Mouse (Mus musculus): ENCODE data around the gene Napb. TPM values are rescaled to one million over a fixed set of nuclear protein-coding genes. Genes with fewer than 3 reads are reported as not detected.

Gene Napb
- total RNA-seq, 2 experiments from 2014 or later = 343 to 352 TPM

- Histone ChIP-seq H3K27ac (peak overlapping the region; percentile 96), H3K4me3 (peak overlapping the region; percentile 72)
- peak in 1 of 2 experiments; percentile 30 for DNase-seq (ENCODE audit: extremely low spot score in 1 of 2, low spot score in 2 of 2)
- TF ChIP-seq CTCF (IDR thresholded peaks at IDR 0.05) = no peak
- intact Hi-C loops (cut with DNase I) = loop anchor here (2.0 kb wide), 1 partner anchor 51 kb away; the partner anchor contains the start of gene Gzf1
Measured at GRCm38 (mm10) chr2:148731614-148732326, 497 bp downstream of the Napb start.

DNA sequence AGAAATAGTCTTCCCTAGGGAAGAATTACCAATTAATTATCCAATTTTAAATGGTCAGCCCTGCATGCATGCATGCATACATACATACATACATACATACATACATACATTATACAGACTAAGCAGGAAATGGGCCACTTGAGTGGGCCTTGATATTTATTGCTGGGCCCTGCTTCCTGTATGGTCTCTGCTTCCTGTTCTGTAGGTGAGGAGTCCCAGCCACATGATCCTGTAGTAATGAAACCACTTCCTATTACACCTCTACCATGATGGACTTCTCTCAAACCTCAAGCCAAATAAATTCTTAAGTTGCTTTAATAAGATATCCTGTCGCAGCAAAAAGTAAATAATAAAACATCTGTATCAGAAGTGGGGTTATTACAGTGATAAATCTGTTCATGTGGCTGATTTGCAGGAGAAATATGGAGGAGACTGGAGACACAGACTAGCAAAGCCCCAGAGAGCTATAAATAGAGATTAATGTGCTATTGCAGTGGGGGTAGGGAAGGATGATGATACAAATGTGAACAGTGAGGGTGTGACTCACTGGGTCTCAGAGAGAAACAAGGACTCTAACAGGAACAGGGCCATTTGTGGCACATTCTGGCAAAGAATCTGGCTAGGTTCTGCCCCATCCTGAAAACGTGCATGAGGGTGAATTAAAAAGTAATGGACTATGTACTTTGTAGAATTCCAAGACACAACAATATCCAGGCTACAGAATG, 12.8 kb downstream of the Napb start:
- Histone ChIP-seq H3K4me3 (no peak overlapping the region), H3K27ac (no peak overlapping the region)
- intact Hi-C loops (cut with DNase I) = no loop called here
- no peak for TF ChIP-seq CTCF (IDR thresholded peaks at IDR 0.05)
- DNase-seq (ENCODE audit: extremely low spot score in 1 of 2, low spot score in 2 of 2) = no peak

DNA sequence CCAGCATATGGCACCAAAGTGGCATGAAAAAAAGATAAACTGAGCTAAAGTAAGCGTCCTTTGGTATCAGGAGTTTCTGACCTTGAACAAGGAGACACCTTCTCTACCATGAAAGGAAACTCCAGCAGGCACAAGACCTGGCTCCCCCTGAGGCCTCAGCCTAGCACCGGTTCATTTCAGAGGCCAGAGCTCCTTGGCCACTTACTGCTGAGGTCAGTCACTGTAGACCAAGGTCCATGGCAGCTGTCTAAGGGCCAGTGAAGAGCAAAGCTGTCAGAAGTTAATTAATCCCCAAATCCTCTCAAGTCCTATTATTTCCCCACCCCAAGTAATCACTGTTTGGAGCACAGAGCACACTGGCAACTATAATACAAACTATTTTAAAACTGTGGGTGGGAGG, 15.2 kb downstream of the Napb start:
- Histone ChIP-seq H3K4me3 (no peak overlapping the region), H3K27ac (no peak overlapping the region)
- intact Hi-C loops (cut with DNase I) = no loop called here
- TF ChIP-seq CTCF (IDR thresholded peaks at IDR 0.05) = no peak
- DNase-seq (ENCODE audit: extremely low spot score in 1 of 2, low spot score in 2 of 2) = no peak

- no peak for DNase-seq (ENCODE audit: extremely low spot score in 1 of 2, low spot score in 2 of 2)
- Histone ChIP-seq H3K27ac (no peak overlapping the region), H3K4me3 (no peak overlapping the region)
- TF ChIP-seq CTCF (IDR thresholded peaks at IDR 0.05) = no peak
- intact Hi-C loops (cut with DNase I) = no loop called here
Measured at GRCm38 (mm10) chr2:148712326-148712725, 19.9 kb downstream of the Napb start.

GRCm38 (mm10) chr2:148707202-148707530, 25.1 kb downstream of the Napb start:
- H3K4me3 ChIP-seq = no peak overlapping the region
- H3K27ac ChIP-seq = no peak overlapping the region
- TF ChIP-seq CTCF (IDR thresholded peaks at IDR 0.05) = no peak
- intact Hi-C loops (cut with DNase I) = no loop called here
- no peak for DNase-seq (ENCODE audit: extremely low spot score in 1 of 2, low spot score in 2 of 2)

- intact Hi-C loops (cut with DNase I) = no loop called here
- DNase-seq (ENCODE audit: extremely low spot score in 1 of 2, low spot score in 2 of 2) = no peak
- no peak overlapping the region for H3K4me3 ChIP-seq
- no peak overlapping the region for H3K27ac ChIP-seq
- TF ChIP-seq CTCF (IDR thresholded peaks at IDR 0.05) = peak; percentile 62
Measured at GRCm38 (mm10) chr2:148706409-148707201, 25.7 kb downstream of the Napb start.

DNA sequence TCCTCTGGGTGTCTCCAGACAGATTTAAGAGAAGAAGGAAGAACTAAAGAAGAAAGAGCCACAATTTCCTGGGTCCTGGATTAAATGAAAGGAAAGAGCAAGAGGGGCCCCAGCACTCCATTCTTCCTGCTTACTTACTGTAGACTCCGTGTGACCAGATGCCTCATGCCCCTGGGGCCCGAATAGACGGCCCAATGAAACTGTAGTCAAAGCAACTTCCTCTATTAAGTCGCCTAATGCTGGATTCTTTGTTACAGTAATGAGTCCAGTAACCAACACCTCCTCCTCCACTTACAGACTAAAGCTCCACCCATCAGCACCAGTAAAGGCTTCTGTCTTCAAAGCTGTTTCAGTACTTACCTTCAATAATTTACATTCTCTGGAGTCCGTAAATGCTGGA, 33.7 kb downstream of the Napb start:
- no peak for DNase-seq (ENCODE audit: extremely low spot score in 1 of 2, low spot score in 2 of 2)
- Histone ChIP-seq H3K4me3 (no peak overlapping the region), H3K27ac (no peak overlapping the region)
- TF ChIP-seq CTCF (IDR thresholded peaks at IDR 0.05) = no peak
- intact Hi-C loops (cut with DNase I) = no loop called here

GRCm38 (mm10) chr2:148690781-148691180, 41.5 kb downstream of the Napb start:
- TF ChIP-seq CTCF (IDR thresholded peaks at IDR 0.05) = no peak

GRCm38 (mm10) chr2:148690291-148690690, 42.0 kb downstream of the Napb start:
- Histone ChIP-seq H3K27ac (no peak overlapping the region), H3K4me3 (no peak overlapping the region)
- DNase-seq (ENCODE audit: extremely low spot score in 1 of 2, low spot score in 2 of 2) = no peak
- no peak for TF ChIP-seq CTCF (IDR thresholded peaks at IDR 0.05)
- intact Hi-C loops (cut with DNase I) = no loop called here

More at GRCm38 (mm10) chr2:148690781-148691180, 41.5 kb downstream of the Napb start:
- H3K4me3 ChIP-seq = no peak overlapping the region
- DNase-seq (ENCODE audit: extremely low spot score in 1 of 2, low spot score in 2 of 2) = no peak
- H3K27ac ChIP-seq = no peak overlapping the region
- intact Hi-C loops (cut with DNase I) = no loop called here

- H3K4me3 ChIP-seq = no peak overlapping the region
- no peak for TF ChIP-seq CTCF (IDR thresholded peaks at IDR 0.05)
- DNase-seq (ENCODE audit: extremely low spot score in 1 of 2, low spot score in 2 of 2) = no peak
- no peak overlapping the region for H3K27ac ChIP-seq
- intact Hi-C loops (cut with DNase I) = no loop called here
Measured at GRCm38 (mm10) chr2:148689444-148690140, 42.7 kb downstream of the Napb start.

- no peak overlapping the region for H3K27ac ChIP-seq
- no peak for DNase-seq (ENCODE audit: extremely low spot score in 1 of 2, low spot score in 2 of 2)
- H3K4me3 ChIP-seq = no peak overlapping the region
- intact Hi-C loops (cut with DNase I) = no loop called here
- no peak for TF ChIP-seq CTCF (IDR thresholded peaks at IDR 0.05)
Measured at GRCm38 (mm10) chr2:148687971-148688370, 44.3 kb downstream of the Napb start.

All from left cerebral cortex, adult 2 months (tissue).